Mouse (Mus musculus) thymus, postnatal 14 days (tissue): ENCODE measurements around the gene Olfr1448.
"Not testable (repeated sequence)": the region's sequence is repeated elsewhere in the genome, so short reads cannot be mapped to it uniquely, and the experiment has no call there.

Experiments used
- DNase-seq: peaks from one replicate; pipeline ENCODE4 v3.0.0; 2021

Olfr1448 gene

DNA sequence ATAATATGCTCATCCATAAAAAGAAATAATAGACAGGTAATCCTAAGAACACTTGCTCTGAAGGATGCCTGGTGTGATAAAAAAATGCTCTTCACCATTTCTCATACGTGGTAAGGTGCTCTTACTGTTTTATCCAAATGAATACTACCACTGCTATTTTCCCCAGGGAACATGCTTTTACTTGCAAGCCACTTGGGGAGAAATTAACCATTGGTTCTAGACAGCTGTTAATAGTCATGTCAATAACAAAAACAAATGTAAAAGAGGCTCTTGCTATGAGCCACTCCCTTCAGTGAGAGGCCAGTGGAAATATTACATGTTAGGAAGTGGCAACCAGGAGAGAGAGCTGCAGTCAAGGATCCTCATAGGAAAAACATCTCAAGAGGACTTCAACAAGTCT, at the start of gene Olfr1448:
Gene Olfr1448, minus strand, starts transcription at position 101 of the 400 bp plus-strand sequence.
- DNase-seq: no peak

DNA sequence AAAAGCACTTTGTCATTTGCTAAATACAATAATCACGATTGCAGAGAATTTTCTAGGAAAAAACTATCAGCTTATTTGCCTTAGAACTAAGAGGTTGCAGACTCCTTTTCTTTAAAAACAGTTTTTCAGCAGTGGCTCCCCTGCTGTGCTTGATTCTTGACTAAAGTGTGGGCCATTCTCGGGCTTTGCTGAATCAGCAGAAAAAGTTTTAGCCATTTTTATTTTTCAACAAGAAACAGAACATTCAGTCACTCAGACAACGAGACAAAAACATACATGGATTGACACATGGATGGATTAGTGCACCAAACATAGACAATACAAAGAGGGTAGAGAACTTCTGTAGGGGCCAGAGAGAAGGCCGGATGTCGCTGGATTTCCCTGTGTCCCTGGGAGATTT, 45.9 kb upstream of the Olfr1448 start:
- not testable (repeated sequence) for DNase-seq

DNA sequence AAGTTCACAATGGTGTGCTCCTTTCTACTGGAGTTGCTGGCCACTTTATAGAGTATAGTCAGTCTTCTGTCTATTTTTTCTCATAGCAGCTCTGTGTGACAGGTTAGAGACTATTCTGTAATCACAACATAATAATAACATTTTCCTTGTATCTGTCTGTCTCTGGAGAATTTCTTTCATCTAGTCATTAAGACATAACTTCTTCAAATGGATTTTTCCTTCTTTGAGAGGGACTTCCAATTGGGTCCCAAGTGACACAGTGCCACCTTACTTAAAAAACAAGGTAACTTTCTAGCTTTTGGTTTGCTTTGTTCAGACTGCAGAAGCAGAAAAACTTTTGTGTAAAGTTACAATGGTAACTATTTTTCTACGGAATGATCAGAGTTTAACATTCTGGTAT, 25.7 kb upstream of the Olfr1448 start, which contains the start of gene Olfr1450:
Gene Olfr1450, plus strand, starts transcription at position 301 of the 400 bp plus-strand sequence.
- DNase-seq: no peak

DNA sequence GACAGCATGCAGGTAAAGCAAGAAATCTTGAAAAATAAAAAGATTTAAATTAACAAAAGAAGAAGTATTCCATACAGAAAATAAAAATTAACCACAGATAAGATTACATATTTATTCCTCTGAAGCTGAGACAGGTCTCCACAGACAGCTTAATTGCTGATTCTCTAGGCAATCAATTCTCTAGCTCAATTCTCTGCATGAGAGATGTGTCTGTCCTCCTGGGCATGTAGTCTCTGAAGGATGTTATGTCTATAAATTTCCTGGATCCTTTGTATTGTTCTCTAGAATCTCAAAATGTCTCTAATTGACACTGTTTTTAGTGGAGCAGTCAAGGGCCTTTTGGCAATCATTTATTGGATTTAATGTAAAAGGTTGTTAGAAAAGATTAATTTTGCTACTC, 6.3 kb upstream of the Olfr1448 start, which contains the start of gene Olfr1449:
Gene Olfr1449, plus strand, starts transcription at position 301 of the 400 bp plus-strand sequence.
- DNase-seq: no peak

DNA sequence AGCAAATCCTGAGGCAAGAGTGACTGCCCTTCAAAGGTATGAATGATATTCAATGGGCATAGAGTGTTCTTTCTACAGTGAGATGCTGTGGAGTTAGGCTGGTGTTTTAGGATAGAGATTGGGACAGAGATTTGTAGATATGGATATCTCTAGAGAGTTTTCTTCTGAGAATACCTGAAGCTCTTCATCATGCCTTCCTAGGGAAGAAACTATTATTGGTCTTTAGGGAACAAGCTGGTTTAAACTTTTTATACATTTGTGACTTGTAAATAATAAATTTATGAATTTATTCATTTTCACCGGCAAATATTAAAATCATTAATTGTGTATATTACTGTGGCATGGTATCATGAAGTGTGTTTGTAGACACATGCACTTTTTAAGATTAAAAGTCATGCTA, 20.6 kb downstream of the Olfr1448 start, which contains the start of gene Olfr1447:
Gene Olfr1447, minus strand, starts transcription at position 101 of the 400 bp plus-strand sequence.
- DNase-seq: no peak

DNA sequence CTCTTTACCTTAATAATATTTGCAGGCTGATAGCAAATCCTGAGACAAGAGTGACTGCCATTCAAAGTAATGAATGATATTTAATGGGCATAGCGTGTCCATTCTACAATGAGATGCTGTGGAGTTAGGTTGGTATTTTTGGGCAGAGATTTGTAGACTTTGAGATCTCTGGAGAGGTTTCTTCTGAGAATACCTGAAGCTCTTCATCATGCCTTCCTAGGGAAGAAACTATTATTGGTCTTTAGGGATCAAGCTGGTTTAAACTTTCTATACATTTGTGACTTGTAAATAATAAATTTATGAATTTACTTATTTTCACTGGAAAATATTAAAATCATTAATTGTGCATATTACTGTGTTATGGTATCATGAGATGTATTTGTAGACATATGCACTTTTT, 30.8 kb downstream of the Olfr1448 start, which contains the start of gene Olfr1446:
Gene Olfr1446, minus strand, starts transcription at position 101 of the 400 bp plus-strand sequence.
- no peak for DNase-seq

DNA sequence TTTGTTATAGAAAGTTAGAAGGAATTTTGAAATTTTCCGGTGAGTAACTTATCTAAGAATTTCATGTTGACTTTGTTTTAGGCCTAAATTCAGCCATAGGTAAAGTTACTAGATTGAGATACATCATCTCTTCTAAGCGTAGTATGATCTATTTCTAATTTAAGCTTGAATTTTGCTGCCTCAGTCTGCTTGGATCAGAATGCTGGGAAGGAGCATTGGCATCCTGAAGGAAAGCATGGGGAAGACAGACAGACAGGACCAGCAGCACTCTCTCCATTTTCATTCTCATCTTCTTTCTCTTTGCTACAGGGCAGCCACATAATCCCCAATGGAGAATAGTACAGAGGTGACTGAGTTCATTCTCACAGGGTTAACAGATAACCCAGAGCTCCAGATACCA, 40.7 kb downstream of the Olfr1448 start, which contains the start of gene Olfr1445:
Gene Olfr1445, plus strand, starts transcription at position 301 of the 400 bp plus-strand sequence.
- DNase-seq: no peak
